Mouse (Mus musculus) B cell, adult 67 days (primary cell): ENCODE measurements around the gene Gm21719. TPM values are rescaled to one million over a fixed set of nuclear protein-coding genes. Genes with fewer than 3 reads are reported as not detected.

ENCODE experiments used
- total RNA-seq, 2 experiments: library from RNA; stranded (reverse); gene quantifications; 4 replicates each; pipeline ENCODE4 v1.2.4; 2023

The Gm21719 gene
- total RNA-seq: not detected

DNA sequence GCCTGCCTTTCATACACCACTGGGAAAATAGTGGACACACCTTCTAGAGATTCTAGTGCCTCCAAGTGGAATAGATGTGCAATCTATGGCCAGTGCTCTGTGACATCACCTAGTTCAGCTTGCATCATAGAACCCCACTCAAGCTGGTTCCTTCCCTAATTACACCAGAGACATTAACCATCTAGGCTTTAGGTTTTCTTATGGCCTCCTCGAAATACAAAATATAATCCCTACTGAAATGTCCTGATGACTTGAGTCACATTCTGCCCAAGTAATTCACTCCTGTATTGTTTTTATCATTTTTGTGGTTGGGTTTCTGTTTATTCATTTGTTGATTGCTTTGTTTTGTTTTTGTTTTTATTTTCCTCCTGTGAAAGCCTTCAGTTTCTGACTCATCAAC is at the start of gene Gm21719:
Gm21719 (minus strand) TSS at position 101 of the 400 bp plus-strand sequence.

Other genes starting within 250 kb of the Gm21719 start
- gene Gm28919, start 99.3 kb downstream of the Gm21719 start, total RNA-seq: not detected
- not detected for gene Gm20830, start 235.4 kb upstream of the Gm21719 start, total RNA-seq